Mouse (Mus musculus) bone marrow, adult 2 months (tissue): ENCODE measurements at regions not wholly inside any gene's neighbourhood (a gene's known extent, or its start where the extent isn't known, plus 50 kb on each side); places are given as distances from the start of the nearest gene placed in this dataset.

Experiments
- CTCF ChIP-seq: fragments of 200-500 bp; IDR thresholded peaks from 2 replicates; pipeline ENCODE4 v1.5.1; 2011; ENCODE audit warnings: low read length, control low read depth; ENCODE audit not compliant: control insufficient read depth, insufficient read depth
- POLR2A ChIP-seq: fragments of 200-500 bp; IDR thresholded peaks from 2 replicates; pipeline ENCODE4 v1.6.1; 2011; ENCODE audit warnings: low read depth, mild to moderate bottlenecking, control low read depth, low read length, borderline replicate concordance; ENCODE audit not compliant: control insufficient read depth

GRCm38 (mm10) chr2:117925412-117925811 is 186.3 kb upstream of the Thbs1 start:
- TF ChIP-seq CTCF: no peak
- no peak for TF ChIP-seq POLR2A
